Mouse (Mus musculus): ENCODE measurements at regions not wholly inside any gene's neighbourhood (a gene's known extent, or its start where the extent isn't known, plus 50 kb on each side); places are given as distances from the start of the nearest gene placed in this dataset.

- Histone ChIP-seq H3K4me1 (ENCODE audit: control insufficient read depth in 1 of 2, insufficient read depth in 2 of 2, low read length in 2 of 2) (no peaks in the 10 kb centered on the region), H3K27me3 (ENCODE audit: control insufficient read depth in 1 of 2, insufficient read depth in 2 of 2, low read length in 2 of 2) (no peaks in the 10 kb centered on the region), H3K27ac (ENCODE audit: control insufficient read depth, low read depth, low read length) (no peak overlapping the region), H3K9ac (ENCODE audit: control insufficient read depth, low read depth, low read length, poor library complexity, severe bottlenecking) (no peak overlapping the region), H3K36me3 (ENCODE audit: control insufficient read depth in 1 of 2, insufficient read depth in 2 of 2, low read length in 2 of 2) (no peaks in the 10 kb centered on the region), H3K9me3 (replicated peaks; ENCODE audit: insufficient read depth, low read length) (no peaks in the 10 kb centered on the region), H3K79me2 (ENCODE audit: control insufficient read depth, insufficient read depth, low read length, poor library complexity) (no peaks in the 10 kb centered on the region), H3K4me3 (ENCODE audit: control insufficient read depth in 1 of 2, insufficient read depth in 1 of 2, low read depth in 2 of 2, low read length in 2 of 2) (no peak overlapping the region)
- DNase-seq (ENCODE audit: low read depth, low spot score), result no peak
- TF ChIP-seq ELF1 (IDR thresholded peaks at IDR 0.05; ENCODE audit: low read depth, low read length), result no peak
- no peak for TF ChIP-seq ETS1 (IDR thresholded peaks at IDR 0.05; ENCODE audit: low read depth, low read length)
- TF ChIP-seq GABPA (IDR thresholded peaks at IDR 0.05; ENCODE audit: low read depth, low read length), result no peak
Measured at GRCm38 (mm10) chr3:147060659-147061058, 208.5 kb downstream of the Ttll7 start.

GRCm38 (mm10) chr3:147062451-147062850 lies 210.3 kb downstream of the Ttll7 start:
- H3K27ac ChIP-seq (ENCODE audit: control insufficient read depth, low read depth, low read length), result no peak overlapping the region
- H3K9ac ChIP-seq (ENCODE audit: control insufficient read depth, low read depth, low read length, poor library complexity, severe bottlenecking), result no peak overlapping the region

GRCm38 (mm10) chr3:147063578-147064442 lies 211.6 kb downstream of the Ttll7 start:
- no peak for TF ChIP-seq GABPA (IDR thresholded peaks at IDR 0.05; ENCODE audit: low read depth, low read length)
- no peak for TF ChIP-seq BHLHE40 (IDR thresholded peaks at IDR 0.05; ENCODE audit: borderline replicate concordance, low read depth, low read length)
- TF ChIP-seq E2F4 (IDR thresholded peaks at IDR 0.05; ENCODE audit: borderline replicate concordance, low read depth, low read length), result no peak
- TF ChIP-seq POLR2AphosphoS2 (IDR thresholded peaks at IDR 0.05; ENCODE audit: low read length), result no peak
- no peak for TF ChIP-seq KAT2A (conservative IDR thresholded peaks at IDR 0.05; ENCODE audit: low read depth, low read length)
- TF ChIP-seq GATA1 (IDR thresholded peaks at IDR 0.05; ENCODE audit: low read depth, low read length), result no peak
- no peak for TF ChIP-seq UBTF (IDR thresholded peaks at IDR 0.05; ENCODE audit: borderline replicate concordance, insufficient read depth, low read depth, low read length)
- no peak for TF ChIP-seq MAX (IDR thresholded peaks at IDR 0.05; ENCODE audit: low read length)
- no peak for TF ChIP-seq TAL1 (IDR thresholded peaks at IDR 0.05; ENCODE audit: low read length)
- TF ChIP-seq MAFK (IDR thresholded peaks at IDR 0.05; ENCODE audit: borderline replicate concordance, low read depth, low read length), result no peak
- no peak for TF ChIP-seq ZC3H11A (IDR thresholded peaks at IDR 0.05; ENCODE audit: low read depth, low read length)
- TF ChIP-seq RAD21 (IDR thresholded peaks at IDR 0.05; ENCODE audit: low read depth, low read length), result no peak
- H3K79me2 ChIP-seq (ENCODE audit: control insufficient read depth, insufficient read depth, low read length, poor library complexity), result no peaks in the 10 kb centered on the region

More at GRCm38 (mm10) chr3:147062451-147062850, 210.3 kb downstream of the Ttll7 start:
- H3K36me3 ChIP-seq (ENCODE audit: control insufficient read depth in 1 of 2, insufficient read depth in 2 of 2, low read length in 2 of 2), result no peaks in the 10 kb centered on the region
- H3K27me3 ChIP-seq (ENCODE audit: control insufficient read depth in 1 of 2, insufficient read depth in 2 of 2, low read length in 2 of 2), result no peaks in the 10 kb centered on the region
- H3K9me3 ChIP-seq (replicated peaks; ENCODE audit: insufficient read depth, low read length), result no peaks in the 10 kb centered on the region
- TF ChIP-seq MAFK (IDR thresholded peaks at IDR 0.05; ENCODE audit: borderline replicate concordance, low read depth, low read length) (no peak), POLR2A (IDR thresholded peaks at IDR 0.05; ENCODE audit: control insufficient read depth in 1 of 2, insufficient read depth in 1 of 2, low read depth in 1 of 2, low read length in 2 of 2, poor library complexity in 1 of 2) (no peak), GABPA (IDR thresholded peaks at IDR 0.05; ENCODE audit: low read depth, low read length) (no peak), UBTF (IDR thresholded peaks at IDR 0.05; ENCODE audit: borderline replicate concordance, insufficient read depth, low read depth, low read length) (no peak), MAX (IDR thresholded peaks at IDR 0.05; ENCODE audit: low read length) (no peak), RAD21 (IDR thresholded peaks at IDR 0.05; ENCODE audit: low read depth, low read length) (no peak), ZC3H11A (IDR thresholded peaks at IDR 0.05; ENCODE audit: low read depth, low read length) (no peak), MEF2A (IDR thresholded peaks at IDR 0.05; ENCODE audit: extremely low read depth, insufficient replicate concordance, low read depth, low read length, poor library complexity, severe bottlenecking) (no peak), GATA1 (IDR thresholded peaks at IDR 0.05; ENCODE audit: low read depth, low read length) (no peak), MXI1 (IDR thresholded peaks at IDR 0.05; ENCODE audit: low read depth, low read length) (no peak), POLR2AphosphoS2 (IDR thresholded peaks at IDR 0.05; ENCODE audit: low read length) (no peak), RCOR1 (IDR thresholded peaks at IDR 0.05; ENCODE audit: low read depth, low read length) (no peak), TCF12 (IDR thresholded peaks at IDR 0.05; ENCODE audit: low read depth, low read length) (no peak), CTCF (IDR thresholded peaks at IDR 0.05 in 2 of 3, conservative IDR thresholded peaks at IDR 0.05 in 1 of 3; ENCODE audit: control insufficient read depth in 1 of 3, insufficient read depth in 1 of 3, low read depth in 2 of 3, low read length in 3 of 3, poor library complexity in 1 of 3, severe bottlenecking in 1 of 3) (no peak), TBP (IDR thresholded peaks at IDR 0.05; ENCODE audit: low read depth, low read length) (no peak)
- no peak overlapping the region for H3K4me3 ChIP-seq (ENCODE audit: control insufficient read depth in 1 of 2, insufficient read depth in 1 of 2, low read depth in 2 of 2, low read length in 2 of 2)
- no peaks in the 10 kb centered on the region for H3K4me1 ChIP-seq (ENCODE audit: control insufficient read depth in 1 of 2, insufficient read depth in 2 of 2, low read length in 2 of 2)
- DNase-seq (ENCODE audit: low read depth, low spot score), result no peak
- H3K79me2 ChIP-seq (ENCODE audit: control insufficient read depth, insufficient read depth, low read length, poor library complexity), result no peaks in the 10 kb centered on the region

More at GRCm38 (mm10) chr3:147063578-147064442, 211.6 kb downstream of the Ttll7 start:
- Histone ChIP-seq H3K4me3 (ENCODE audit: control insufficient read depth in 1 of 2, insufficient read depth in 1 of 2, low read depth in 2 of 2, low read length in 2 of 2) (no peak overlapping the region), H3K9ac (ENCODE audit: control insufficient read depth, low read depth, low read length, poor library complexity, severe bottlenecking) (no peak overlapping the region), H3K4me1 (ENCODE audit: control insufficient read depth in 1 of 2, insufficient read depth in 2 of 2, low read length in 2 of 2) (no peaks in the 10 kb centered on the region), H3K36me3 (ENCODE audit: control insufficient read depth in 1 of 2, insufficient read depth in 2 of 2, low read length in 2 of 2) (no peaks in the 10 kb centered on the region), H3K9me3 (replicated peaks; ENCODE audit: insufficient read depth, low read length) (no peaks in the 10 kb centered on the region), H3K27ac (ENCODE audit: control insufficient read depth, low read depth, low read length) (no peak overlapping the region), H3K27me3 (ENCODE audit: control insufficient read depth in 1 of 2, insufficient read depth in 2 of 2, low read length in 2 of 2) (no peaks in the 10 kb centered on the region)
- DNase-seq (ENCODE audit: low read depth, low spot score), result no peak

Measured in MEL (cell line).